Mouse (Mus musculus) right cerebral cortex, postnatal 4 days (tissue): ENCODE measurements around the gene Agtr1a.

Experiments
- DNase-seq: peaks from one replicate; pipeline ENCODE4 v3.0.0-alpha.2; 2022

Agtr1a gene

DNA sequence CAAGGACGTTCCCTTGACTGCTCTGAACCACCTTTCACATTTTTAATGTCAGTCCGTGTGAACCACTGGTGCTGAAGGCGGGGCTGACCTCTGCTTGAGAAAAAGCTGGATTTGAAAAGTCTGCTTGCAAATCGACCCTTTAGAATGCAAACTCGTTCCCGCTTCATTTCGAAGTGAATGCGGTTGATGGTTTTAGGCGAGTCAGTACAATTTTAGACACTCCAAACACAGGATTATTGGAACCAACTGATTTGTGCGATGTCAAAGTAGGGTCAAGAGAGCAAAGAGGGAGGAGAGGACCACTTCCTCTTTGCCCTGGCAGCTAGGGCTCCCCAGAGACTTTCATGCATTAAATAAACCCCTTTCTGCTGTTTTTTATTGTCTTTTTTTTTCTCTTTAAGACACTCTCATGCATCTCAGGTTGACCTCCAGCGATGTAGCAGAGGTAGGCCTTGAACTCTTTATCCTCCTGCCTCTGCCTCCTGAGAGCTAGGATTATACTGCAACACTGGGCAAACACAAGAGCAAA, 27.9 kb downstream of the Agtr1a start:
- no peak for DNase-seq

DNA sequence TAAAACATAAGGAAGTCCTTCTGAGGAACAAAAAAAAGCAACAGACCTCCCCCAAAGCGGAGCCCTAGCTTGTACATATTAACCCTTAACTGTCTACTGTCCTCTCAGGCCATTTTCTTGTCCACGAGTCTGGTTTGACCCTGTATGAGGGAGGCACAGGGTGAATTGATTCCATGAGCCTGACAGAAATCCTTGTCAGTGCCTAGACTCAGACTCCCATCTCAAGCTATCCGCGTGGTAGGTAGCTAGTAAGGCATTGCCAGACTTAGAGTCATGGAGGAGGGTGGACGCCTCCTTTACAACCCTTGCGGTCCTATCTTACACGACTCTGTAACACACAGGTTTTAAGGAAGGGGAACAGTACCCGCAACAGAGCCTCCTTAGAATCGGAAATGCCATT, 28.5 kb downstream of the Agtr1a start:
- no peak for DNase-seq

DNA sequence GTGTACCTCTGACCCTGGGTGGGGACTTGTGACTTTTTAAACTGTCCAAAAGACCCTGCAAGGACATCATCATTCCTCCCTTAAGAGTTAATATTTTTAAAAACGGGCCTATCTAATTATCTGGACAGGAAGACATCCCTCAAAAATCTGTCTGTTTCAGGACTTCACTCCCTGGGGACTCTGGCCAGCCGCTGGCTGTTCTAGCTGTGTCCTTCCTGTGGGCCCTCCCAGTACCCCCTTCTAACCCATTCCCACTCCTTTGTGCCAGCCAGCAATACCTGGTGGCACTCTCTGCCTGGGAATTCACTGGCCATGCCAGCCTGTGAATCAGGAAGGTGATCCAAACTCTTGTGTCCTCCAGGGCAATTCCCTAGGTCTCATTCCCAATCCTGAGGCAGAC, 29.1 kb downstream of the Agtr1a start:
- DNase-seq = no peak

- DNase-seq = no peak
Observed at GRCm38 (mm10) chr13:30368116-30368515, 31.9 kb downstream of the Agtr1a start.

DNA sequence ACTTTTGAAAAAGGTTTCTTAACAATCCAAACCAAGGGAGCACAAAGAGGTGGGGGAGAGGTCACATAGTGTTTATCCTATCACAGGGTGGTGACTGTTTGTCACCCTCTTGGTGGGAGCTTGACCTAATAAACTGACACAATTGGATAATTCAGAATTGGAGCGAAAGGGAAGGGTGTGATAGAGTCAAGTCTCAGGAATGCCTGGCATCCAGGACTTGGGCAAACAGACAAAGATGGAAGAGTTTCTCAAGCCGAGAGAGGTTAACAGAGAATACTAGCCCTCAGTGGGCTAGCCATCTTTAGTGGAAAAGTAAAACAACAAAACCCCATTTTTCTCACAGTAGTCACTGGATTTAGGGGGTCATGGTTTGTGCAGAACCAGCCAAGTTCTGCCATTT, 32.5 kb downstream of the Agtr1a start:
- DNase-seq = no peak

DNA sequence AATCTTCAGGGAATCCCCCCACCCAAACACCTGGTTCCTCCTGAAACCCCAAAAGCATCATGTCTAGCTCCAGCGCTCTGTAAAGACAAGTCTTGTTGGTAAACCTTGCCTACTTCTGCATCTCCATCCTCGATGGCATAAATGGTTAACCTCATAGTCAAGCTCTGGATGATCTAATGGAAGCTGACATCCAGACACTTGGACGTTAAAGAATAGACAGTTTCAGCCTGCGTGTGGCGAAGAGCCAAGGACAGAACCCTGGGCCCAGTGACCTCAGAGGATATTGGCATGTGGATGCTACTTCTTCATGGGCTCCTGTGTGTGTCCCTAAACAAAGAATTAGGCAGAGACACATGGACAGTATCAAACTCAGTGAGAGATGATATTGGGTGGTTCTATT, 42.6 kb downstream of the Agtr1a start:
- no peak for DNase-seq

- no peak for DNase-seq
Observed at GRCm38 (mm10) chr13:30385183-30385582, 48.9 kb downstream of the Agtr1a start.

DNA sequence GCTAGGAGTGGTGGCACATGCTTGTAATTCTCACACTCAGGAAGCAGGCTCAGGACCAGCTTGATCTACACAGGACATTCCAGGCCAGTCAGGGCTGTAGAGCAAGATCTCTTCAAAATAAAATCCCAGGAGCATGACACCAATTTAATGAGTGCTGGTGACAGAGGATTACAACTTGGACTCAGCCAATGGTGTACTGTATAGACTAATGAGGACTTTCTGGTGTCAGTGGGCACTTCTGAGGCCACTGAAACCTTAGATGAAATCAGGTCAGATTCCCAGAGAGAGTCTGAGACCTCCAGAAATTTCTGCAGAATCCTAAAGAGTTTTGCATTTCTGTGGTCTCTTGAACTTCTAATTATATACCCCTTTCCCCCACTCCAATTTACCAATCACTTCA, 57.9 kb downstream of the Agtr1a start:
- DNase-seq = no peak

GRCm38 (mm10) chr13:30396431-30396830, 60.2 kb downstream of the Agtr1a start:
- DNase-seq = no peak

- DNase-seq = no peak
Observed at GRCm38 (mm10) chr13:30398852-30399251, 62.6 kb downstream of the Agtr1a start.

DNA sequence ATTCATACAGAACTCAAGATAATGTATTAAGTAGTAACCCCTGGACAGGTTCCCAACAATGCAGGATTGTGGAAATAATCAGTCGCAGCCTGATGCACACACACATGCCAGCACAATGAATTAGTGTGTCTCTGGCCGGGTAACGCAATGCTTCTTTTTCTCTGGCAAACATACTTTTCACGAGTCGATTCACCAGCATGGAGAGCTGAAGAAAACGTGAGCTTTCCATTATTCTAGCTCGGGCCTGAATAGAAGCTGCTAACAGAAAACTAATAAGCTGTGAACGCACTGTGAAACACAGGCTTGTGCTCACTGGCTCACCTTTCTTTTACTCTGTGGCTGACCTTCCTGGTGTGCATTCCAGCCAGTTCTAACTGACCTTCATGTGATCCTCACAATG, 64.4 kb downstream of the Agtr1a start:
- DNase-seq = no peak

- DNase-seq = no peak
Observed at GRCm38 (mm10) chr13:30403874-30404273, 67.6 kb downstream of the Agtr1a start.

DNA sequence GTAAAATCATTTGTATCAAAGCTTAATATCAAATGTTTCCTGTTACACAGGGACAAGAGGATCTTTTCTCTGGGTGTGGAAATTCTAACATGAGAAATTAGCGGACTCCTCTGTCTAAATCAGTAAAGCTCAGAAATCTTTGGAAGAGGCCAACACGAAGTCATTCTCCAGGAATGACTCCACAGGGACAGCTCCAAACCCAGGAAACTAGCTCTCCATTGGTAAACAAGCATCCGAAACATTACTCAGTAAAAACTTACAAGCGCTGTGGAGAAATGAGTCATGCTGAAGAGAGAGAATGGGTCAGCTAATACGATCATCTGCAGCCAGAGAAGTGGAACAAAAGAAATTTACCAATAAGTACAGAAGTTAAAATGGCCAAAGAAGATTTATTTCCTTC, 82.4 kb downstream of the Agtr1a start:
- DNase-seq = no peak

- no peak for DNase-seq
Observed at GRCm38 (mm10) chr13:30427008-30427407, 90.8 kb downstream of the Agtr1a start.

DNA sequence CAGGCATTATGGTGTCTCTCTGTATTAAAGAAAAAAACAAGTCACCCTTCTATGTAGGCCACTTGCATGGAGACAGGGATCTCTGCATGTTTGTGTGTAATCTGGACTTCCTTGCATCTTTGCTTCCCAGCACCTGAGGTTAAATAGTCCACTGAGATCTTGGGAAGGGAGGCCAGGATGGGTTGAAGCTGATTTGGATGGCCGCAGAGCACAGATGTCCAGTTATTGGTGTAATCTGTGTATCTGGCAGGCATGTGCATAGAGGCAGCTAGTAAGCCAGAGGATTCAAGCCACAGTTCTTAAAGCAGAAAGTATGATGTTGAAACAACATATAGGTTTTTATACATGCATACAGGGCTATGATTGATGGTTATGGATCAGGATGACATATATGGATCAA, 91.2 kb downstream of the Agtr1a start:
- DNase-seq = no peak
